Mouse (Mus musculus) olfactory bulb, adult 2 months (tissue): Measurements from ENCODE around the gene Itga3.

Experiments
- CTCF ChIP-seq: fragments of 200-500 bp; IDR thresholded peaks from 2 replicates; pipeline ENCODE4 v1.5.1; 2012; ENCODE audit warnings: low read depth, mild to moderate bottlenecking, low read length, moderate library complexity; ENCODE audit not compliant: insufficient read depth
- POLR2A ChIP-seq: fragments of 200-500 bp; IDR thresholded peaks from 2 replicates; pipeline ENCODE4 v1.6.1; 2012; ENCODE audit warnings: mild to moderate bottlenecking, low read depth, low read length, moderate library complexity; ENCODE audit not compliant: insufficient read depth

DNA sequence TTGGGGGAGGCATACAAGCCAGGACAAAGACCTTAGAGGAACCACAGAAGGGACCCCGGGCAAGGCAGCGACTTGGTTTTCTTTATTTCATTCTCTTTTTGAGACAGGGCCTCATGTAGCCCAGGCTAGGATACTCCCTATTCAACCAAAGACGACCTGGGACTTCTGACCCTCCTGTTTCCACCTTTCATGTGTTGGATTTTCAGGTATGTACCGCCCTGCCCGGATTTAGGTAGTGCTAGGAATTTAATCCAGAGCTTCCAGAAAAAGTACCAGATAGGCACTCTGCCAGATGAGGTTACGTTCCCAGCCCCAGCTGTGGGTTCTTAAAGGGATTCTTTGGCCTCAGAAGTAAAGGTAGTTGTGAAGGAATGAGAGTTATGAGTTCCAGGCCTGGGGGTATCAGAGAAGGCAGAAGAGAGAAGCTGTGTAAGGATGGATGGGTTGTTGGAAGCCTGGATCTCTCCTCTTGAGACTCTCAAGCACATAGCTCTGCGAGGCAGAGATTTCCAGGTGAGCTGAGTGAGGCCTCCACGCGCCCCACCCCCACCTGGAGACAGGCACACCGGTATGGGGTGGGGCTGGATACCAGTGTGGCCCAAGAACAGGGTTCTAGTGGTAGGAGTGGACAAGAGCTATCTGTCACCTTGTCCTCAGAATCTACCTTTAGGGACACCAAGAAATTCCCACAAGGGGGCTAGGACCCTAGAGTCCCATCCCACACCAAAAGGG, 7.2 kb downstream of the Itga3 start:
- TF ChIP-seq CTCF, result no peak
- no peak for TF ChIP-seq POLR2A
